Mouse (Mus musculus): ENCODE measurements around the gene Efcc1.
"Not testable (repeated sequence)": the region's sequence is repeated elsewhere in the genome, so short reads cannot be mapped to it uniquely, and the experiment has no call there.

Gene Efcc1

GRCm38 (mm10) chr6:87744632-87745031 is 14.0 kb downstream of the Efcc1 start:
- DNase-seq = no peak

GRCm38 (mm10) chr6:87745301-87745700 is 14.6 kb downstream of the Efcc1 start:
- DNase-seq = peak; percentile 58

GRCm38 (mm10) chr6:87746059-87746458 is 15.4 kb downstream of the Efcc1 start:
- DNase-seq = peak; percentile 44

GRCm38 (mm10) chr6:87746849-87747248 is 16.2 kb downstream of the Efcc1 start:
- peak; percentile 69 for DNase-seq

DNA sequence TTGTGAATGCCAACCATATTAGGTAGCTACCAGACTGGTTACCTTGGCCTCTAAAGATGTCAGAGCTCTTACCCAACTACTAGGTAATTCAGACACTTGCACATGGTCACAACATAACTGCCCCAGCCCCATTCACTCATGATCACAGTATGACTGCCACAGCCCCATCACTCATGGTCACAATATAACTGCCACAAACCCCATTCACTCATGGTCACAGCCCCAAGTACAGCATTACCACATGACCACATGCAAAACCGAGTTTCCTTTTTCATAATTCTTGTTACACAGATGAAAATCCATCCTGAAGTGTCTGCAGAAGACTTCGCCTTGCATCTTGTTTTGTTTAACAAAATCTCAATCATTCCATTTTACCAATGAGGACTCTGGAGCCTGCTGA is 17.4 kb downstream of the Efcc1 start:
- DNase-seq = no peak

GRCm38 (mm10) chr6:87748531-87748930 is 17.9 kb downstream of the Efcc1 start:
- DNase-seq = no peak

DNA sequence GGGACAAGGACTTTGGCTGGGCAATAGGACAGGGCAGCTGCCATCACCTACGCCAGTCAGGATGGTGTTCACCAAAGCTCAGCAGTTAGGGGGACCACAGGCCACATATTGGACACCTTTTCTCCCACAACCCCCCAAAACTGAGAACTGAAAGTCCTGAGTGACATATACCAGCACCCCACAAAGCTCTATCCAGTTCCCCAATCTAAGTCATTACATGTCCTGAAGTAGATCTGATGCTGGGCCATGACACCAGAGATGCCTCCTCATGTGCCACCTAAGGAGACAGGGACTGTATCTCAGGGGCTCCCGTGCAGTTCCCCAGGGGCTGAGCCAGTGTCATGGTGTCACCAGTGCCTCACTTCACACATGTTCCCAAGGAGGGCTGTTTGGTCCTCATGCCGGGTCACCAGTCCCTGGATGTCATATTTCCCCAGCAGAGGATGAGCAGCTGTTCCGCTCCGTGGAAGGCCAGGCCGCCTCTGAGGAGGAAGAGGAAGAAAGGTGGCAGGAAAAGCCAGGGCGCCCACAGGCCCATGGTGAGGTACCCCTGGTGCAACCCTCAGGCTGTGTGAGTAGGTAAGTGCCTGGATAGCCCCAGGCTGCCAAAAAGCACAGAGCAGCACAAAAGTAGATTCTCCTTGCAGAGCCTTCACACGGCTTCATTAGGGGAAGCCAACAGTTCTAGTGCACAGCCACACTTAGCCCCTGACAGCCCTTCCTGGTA is 19.7 kb downstream of the Efcc1 start:
- DNase-seq = no peak

DNA sequence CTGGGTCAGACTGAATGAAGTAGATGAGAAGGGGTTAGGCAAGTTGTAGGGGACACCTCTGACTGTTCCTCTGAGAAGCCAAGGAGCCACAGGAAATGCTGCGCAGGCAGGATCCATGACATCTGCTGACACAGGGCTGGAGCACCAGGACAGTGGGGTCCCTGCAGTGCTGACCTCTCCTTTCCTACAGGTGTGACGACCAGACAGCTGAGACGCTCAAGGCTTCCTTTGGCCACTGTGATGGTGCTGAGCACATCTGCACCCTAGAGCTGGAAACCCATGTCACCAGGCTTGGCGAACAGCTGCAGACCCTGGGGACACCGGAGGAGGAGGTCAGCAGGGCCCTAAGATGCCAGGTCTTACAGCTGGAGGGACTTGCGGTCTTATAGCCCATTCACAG is 20.9 kb downstream of the Efcc1 start:
- no peak for DNase-seq

- DNase-seq = peak; percentile 22
These were observed 24.5 kb downstream of the Efcc1 start for GRCm38 (mm10) chr6:87755196-87755595.

DNA sequence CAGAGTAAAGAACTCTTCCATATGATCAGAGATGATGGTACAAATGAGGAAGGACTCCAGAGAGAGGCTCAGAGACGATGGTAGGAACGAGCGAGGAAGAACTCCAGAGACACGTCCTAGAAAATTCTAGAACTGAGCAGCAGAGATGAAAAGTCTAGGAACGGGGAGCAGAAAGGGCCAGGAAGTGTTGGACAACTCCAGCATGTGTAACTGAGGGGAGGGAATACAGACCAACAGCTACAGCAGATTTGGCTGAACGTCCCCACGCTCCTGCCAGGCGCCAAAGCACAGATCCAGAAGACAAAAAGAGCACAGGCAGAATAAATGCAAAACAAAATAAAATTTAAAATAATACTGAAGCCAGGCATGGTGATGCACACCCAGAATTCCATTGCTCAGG is 26.2 kb downstream of the Efcc1 start:
- no peak for DNase-seq

DNA sequence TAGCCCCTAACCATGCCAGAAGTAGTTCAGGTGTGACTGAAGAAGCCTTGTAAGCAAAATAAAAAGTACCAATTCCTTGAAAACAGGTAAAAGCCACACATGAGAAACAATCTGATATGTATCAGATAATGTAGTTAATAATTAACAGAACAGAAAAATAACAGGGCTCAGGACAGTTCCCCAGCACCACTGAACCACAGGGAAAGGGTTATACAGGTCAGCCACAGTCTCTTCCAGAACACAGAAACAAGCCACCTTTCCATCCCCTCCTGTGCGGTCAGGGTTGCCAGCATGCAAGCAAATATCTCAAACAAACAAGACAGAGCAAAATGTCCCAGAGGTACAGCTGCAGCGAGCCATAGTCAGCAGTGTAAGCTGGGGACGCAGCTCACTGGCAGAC is 28.7 kb downstream of the Efcc1 start:
- DNase-seq = no peak

GRCm38 (mm10) chr6:87759850-87760249 is 29.2 kb downstream of the Efcc1 start:
- no peak for DNase-seq

DNA sequence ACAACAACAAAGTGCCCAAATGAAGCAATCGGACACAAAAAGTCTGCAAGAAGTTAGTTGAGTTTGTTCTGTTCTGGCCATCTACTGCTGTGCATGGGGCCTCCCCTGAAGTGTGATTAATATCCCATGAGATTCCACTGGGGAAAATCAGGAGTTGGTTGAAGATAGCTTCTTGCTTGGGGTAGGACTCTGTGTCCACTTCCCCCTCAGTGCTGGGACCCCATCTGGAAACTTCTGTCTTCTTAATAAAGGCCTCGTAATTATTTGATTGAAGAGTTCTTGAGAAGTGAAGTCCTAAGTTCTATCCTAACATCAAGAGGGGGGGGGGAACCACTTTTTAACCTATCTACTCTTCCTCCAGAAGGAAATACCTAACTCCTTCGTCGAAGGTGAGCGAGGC is 31.5 kb downstream of the Efcc1 start:
- no peak for DNase-seq

GRCm38 (mm10) chr6:87763376-87764280 is 33.0 kb downstream of the Efcc1 start:
- DNase-seq = peak; percentile 70

GRCm38 (mm10) chr6:87764296-87764695 is 33.6 kb downstream of the Efcc1 start:
- not testable (repeated sequence) for DNase-seq

DNA sequence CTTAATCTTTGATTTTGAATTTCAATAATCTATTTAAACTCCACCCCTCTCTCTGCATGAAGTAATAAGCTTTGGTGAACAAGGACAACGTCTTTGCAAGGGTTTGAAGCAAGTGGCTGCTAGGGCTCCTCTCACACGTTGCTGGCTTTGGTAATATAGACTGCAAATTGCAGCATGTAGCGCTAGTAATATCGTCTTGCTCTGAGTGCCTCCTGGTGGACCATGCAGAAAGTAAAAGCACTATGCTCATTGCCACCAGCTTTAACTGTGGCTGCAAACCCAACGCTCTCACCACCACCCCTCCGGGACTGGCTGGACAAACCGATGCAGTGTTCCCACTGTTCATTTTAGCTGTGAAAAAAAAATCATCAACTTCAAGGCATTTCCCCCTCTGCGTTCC is 40.0 kb downstream of the Efcc1 start:
- peak; percentile 35 for DNase-seq

- no peak for DNase-seq
These were observed 43.8 kb downstream of the Efcc1 start for GRCm38 (mm10) chr6:87774466-87774865.

DNA sequence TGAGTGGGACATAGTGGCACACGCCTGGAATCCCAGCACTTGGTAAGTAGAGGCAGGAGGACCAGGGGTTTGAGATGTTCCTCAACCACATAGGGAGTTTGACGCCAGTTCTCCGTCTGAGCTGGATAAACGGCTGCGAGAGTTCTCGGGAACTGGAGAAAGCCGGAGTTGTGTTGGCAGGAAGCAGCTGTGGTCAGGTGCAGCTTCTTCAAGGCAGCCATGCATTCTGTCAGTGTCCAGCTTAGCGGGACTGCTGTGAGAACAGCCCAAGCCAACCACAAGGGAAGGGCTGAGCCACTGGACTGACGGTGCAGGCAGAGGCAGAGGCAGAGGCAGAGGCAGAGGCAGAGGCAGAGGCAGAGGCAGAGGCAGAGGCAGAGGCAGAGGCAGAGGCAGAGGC is 44.2 kb downstream of the Efcc1 start:
- DNase-seq = no peak

DNA sequence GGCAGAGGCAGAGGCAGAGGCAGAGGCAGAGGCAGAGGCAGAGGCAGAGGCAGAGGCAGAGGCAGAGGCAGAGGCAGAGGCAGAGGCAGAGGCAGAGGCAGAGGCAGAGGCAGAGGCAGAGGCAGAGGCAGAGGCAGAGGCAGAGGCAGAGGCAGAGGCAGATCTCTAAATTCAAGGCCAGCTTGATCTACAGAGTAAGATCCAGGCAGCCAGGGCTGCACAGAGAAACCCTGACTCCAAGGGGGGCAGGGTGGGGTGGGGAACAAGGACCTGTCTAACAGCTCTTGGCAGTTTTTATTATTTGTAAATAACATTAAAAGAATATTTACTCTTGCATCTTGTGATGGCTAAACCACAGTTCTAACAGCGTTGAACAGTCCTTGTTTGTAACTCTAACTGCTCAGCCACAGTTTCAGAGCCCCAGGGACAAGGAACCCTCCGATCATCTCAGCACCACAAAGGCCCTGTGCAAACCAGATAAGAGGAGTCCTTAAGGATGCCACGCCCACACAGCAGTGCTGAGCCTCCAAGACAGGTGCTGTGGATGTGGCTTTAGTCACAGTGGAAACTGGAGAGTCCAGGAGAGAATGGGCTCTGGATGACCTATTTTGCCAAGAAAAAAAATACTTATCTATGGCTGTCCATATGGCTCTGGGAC is 45.0 kb downstream of the Efcc1 start:
- DNase-seq = no peak

DNA sequence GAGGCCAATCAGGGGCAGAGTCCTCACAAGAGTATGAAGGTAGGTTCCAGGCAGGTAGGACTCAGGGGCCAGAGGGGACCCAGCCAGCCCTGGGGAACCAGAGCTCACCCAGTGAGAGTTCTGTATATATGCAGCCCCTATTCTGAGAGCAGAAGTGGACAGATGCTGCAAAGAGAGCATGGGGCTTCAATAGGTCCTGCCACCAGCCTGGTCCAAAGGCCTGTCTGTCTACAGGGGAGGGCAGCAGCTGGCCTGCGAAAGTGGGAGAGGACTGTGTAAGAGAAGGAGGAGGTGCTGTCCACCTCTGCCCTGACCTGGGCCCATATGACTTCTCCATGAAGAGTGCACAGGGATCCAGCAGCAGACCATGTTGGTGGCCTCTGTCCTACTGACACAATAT is 46.0 kb downstream of the Efcc1 start:
- DNase-seq = no peak

- DNase-seq = no peak
These were observed 47.2 kb downstream of the Efcc1 start, which contains the start of gene Gp9 for GRCm38 (mm10) chr6:87777842-87778241. TSS of gene Gp9 (plus strand) at chr6:87778072.

DNA sequence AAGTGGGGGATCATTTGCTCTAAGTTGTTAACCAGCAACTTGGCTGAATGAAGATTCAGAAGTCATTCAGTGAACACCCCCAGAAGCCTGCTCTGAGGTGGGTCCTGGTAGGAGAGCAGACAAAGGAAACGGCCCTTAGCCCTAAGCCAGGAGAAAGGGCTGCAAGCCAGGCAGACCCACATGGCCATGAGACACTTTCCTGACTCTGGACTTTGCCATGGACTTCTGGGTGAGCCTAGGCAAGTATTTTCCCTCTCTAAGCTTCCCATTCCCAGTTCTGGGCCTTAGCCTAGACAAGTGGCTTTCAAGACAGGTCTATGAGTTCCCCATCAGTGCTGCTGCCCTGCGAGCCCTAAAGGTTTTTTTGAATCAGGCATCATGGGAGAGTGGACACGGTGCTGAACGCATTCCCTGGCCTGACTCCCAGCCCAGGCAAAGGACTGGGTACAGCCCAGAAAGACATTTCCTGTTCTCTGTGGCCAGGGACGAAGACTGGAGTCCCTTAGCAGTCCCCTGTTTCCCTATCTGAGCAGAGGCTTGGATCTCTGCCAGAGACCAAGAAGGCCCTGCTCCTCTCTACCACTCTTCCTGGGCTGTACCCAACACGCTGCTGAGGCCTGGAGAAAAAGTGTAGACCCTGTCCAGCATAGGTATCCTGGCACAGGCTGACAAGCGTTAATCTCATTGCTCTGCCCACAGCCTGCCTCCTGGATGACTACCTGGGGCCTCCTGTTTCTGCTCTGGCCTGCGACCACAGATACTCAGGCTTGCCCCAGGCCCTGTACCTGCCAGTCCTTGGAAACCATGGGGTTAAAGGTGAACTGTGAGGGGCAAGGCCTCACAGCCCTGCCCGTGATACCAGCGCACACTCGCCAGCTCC is 47.9 kb downstream of the Efcc1 start:
- DNase-seq = no peak

Measured in lung, postnatal 36 days (tissue).